Mouse (Mus musculus): ENCODE results near the gene Gpr150. TPM values are rescaled to one million over a fixed set of nuclear protein-coding genes. Genes with fewer than 3 reads are reported as not detected.

The Gpr150 gene
- polyA plus RNA-seq (2016; fragmentation: Nextera tagmentation; extraction: Ambion mirVana): 0.40 and 0.49 TPM in 2 replicates

- Histone ChIP-seq H3K9me3 (no peaks in the 10 kb centered on the region), H3K27me3 (replicated peaks; ENCODE audit: low read depth, poor library complexity, severe bottlenecking) (peaks cover 59% of the 10 kb centered on the region), H3K36me3 (replicated peaks) (no peaks in the 10 kb centered on the region), H3K4me1 (peaks cover 18% of the 10 kb centered on the region), H3K27ac (replicated peaks) (peak within 1 kb of the TSS; percentile 65), H3K4me3 (peak within 1 kb of the TSS; percentile 66)
- 11% methylated on average over 10 of the region's 10 CpGs for WGBS
- no peak for DNase-seq (ENCODE audit: low spot score)
These were observed at the start of gene Gpr150 for GRCm38 (mm10) chr13:76056896-76057266. Gpr150 (minus strand) TSS chr13:76056996.

GRCm38 (mm10) chr13:76101989-76102388 is 45.2 kb upstream of the Gpr150 start:
- H3K27me3 ChIP-seq (replicated peaks; ENCODE audit: low read depth, poor library complexity, severe bottlenecking): no peaks in the 10 kb centered on the region
- no peak overlapping the region for H3K27ac ChIP-seq (replicated peaks)
- H3K36me3 ChIP-seq (replicated peaks): peaks cover 28% of the 10 kb centered on the region
- H3K9me3 ChIP-seq: no peaks in the 10 kb centered on the region
- H3K4me1 ChIP-seq: peaks cover 8% of the 10 kb centered on the region; the same call in 1 of the 2 replicates
- H3K4me3 ChIP-seq: no peak overlapping the region
- DNase-seq (ENCODE audit: low spot score): no peak
- WGBS: 96% methylated on average over 2 of the region's 2 CpGs

DNA sequence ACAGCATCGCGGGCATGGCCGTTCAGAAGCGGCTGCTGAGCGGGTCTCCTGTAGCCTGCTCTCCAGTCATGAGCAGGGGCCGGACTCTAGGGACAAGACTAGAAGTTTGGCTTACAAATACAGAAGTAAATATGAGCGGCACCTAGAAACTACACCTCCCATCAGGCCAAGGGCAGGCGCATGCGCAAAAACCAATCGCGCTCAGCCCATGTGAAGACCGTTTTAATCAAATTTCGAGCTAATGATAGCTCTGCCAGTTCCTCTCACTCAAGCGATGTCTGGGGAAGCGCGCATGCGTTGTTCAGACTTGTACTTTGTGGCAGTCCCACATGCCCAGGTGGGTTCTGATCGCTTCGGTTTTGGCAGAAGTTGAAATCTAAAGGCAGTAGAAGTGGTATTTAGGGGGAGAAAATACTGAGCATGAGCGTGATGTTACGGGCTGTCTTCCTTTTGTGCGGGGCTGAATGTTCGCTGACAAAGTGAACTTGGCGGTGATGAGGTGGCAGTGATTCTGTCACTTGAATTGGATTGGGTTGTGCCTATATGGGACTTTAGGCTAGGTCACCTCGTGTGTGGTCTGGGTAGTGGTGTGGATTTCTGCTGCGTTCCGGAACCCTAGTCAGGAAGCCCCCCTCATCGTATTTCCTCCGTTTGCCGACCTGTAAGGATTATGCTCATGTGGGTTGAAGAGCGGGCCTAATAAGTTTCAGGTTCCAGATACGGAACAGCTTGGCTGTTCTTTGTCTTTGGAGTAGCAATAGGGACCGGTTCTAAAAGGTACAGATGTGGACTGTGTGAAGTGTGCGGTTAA is 41.9 kb upstream of the Gpr150 start, which contains the start of the genes Arsk and Ttc37:
Gene Arsk (minus strand): TSS at position 168 of the 811 bp plus-strand sequence.
Gene Ttc37 (plus strand): TSS at position 242 of the 811 bp plus-strand sequence.
- under 1% methylated on average over 34 of the region's 34 CpGs for WGBS
- Histone ChIP-seq H3K36me3 (replicated peaks) (peaks cover 25% of the 10 kb centered on the region), H3K4me1 (peaks cover 8% of the 10 kb centered on the region; the same call in 1 of the 2 replicates), H3K27ac (replicated peaks) (peak within 1 kb of the TSS; percentile 88), H3K4me3 (peak within 1 kb of the TSS; percentile 84), H3K27me3 (replicated peaks; ENCODE audit: low read depth, poor library complexity, severe bottlenecking) (no peaks in the 10 kb centered on the region), H3K9me3 (no peaks in the 10 kb centered on the region)
- DNase-seq (ENCODE audit: low spot score): peak; percentile 95

GRCm38 (mm10) chr13:76098116-76098492 is 41.3 kb upstream of the Gpr150 start:
- Histone ChIP-seq H3K9me3 (no peaks in the 10 kb centered on the region), H3K4me1 (peaks cover 8% of the 10 kb centered on the region; the same call in 1 of the 2 replicates), H3K4me3 (peak overlapping the region; percentile 84), H3K27ac (replicated peaks) (peak overlapping the region; percentile 88), H3K27me3 (replicated peaks; ENCODE audit: low read depth, poor library complexity, severe bottlenecking) (no peaks in the 10 kb centered on the region), H3K36me3 (replicated peaks) (peaks cover 21% of the 10 kb centered on the region)
- WGBS: 4% methylated on average over 16 of the region's 16 CpGs
- no peak for DNase-seq (ENCODE audit: low spot score)

DNA sequence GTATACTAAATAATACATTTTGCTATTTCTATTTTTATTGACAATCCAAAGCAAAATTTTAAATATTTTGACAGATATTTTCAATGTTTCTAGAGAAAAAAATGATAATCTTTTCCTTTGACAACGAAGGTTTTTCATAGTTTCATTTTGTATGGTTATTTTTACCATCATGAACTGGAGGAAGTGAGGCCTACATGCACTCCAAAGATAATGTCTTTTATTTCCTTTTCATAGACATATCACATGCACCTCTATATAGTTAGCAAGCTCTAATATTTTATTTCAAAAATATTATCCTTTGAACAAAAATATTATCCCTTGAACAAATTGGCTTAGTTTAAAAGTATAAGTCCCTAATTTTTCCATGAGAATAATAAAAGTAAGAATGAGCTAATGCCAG is 17.5 kb upstream of the Gpr150 start:
- H3K9me3 ChIP-seq: no peaks in the 10 kb centered on the region
- no peaks in the 10 kb centered on the region for H3K4me1 ChIP-seq
- DNase-seq (ENCODE audit: low spot score): no peak
- no peaks in the 10 kb centered on the region for H3K36me3 ChIP-seq (replicated peaks)
- no peak overlapping the region for H3K4me3 ChIP-seq
- WGBS: 90% methylated on average over 1 of the region's 1 CpGs
- H3K27me3 ChIP-seq (replicated peaks; ENCODE audit: low read depth, poor library complexity, severe bottlenecking): no peaks in the 10 kb centered on the region
- H3K27ac ChIP-seq (replicated peaks): no peak overlapping the region

DNA sequence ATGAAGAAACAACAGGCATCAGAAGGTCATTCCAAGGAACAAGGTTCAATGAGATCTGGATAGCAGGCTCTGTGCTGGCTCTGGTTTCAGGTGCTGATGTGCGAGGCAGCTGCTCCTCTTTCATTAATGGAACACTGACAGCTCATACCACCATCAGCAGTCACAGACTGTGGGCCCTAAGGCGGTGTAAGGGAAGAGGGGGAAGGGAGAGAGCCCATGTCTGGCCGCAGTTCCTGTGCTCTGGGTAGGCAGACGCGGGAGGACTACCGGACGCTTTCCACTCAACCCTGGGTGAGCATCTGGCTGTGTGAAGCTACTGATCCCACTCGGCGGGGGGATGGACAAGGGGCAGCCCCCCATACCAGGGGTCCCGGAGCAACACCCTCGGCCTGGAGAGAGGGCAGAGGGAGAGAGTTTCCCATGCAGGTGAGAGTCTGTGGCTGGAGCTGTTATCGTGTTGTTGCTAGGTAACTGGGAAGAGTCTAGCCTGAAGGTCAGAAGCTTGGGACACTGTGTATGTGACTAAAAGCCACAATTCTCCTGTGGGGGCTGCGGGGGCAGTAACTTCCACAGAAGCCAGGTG is 7.7 kb upstream of the Gpr150 start:
- H3K27me3 ChIP-seq (replicated peaks; ENCODE audit: low read depth, poor library complexity, severe bottlenecking): no peaks in the 10 kb centered on the region
- H3K4me3 ChIP-seq: no peak overlapping the region
- 77% methylated on average over 13 of the region's 13 CpGs for WGBS
- DNase-seq (ENCODE audit: low spot score): peak; percentile 41
- peaks cover 9% of the 10 kb centered on the region for H3K4me1 ChIP-seq
- peaks cover 24% of the 10 kb centered on the region for H3K36me3 ChIP-seq (replicated peaks)
- H3K9me3 ChIP-seq: no peaks in the 10 kb centered on the region
- H3K27ac ChIP-seq (replicated peaks): no peak overlapping the region

- Histone ChIP-seq H3K4me1 (peaks cover 9% of the 10 kb centered on the region), H3K36me3 (replicated peaks) (peaks cover 24% of the 10 kb centered on the region), H3K27me3 (replicated peaks; ENCODE audit: low read depth, poor library complexity, severe bottlenecking) (0 out of 2 replicates have a peak, but pooled peaks cover 4% of the 10 kb centered on the region), H3K9me3 (no peaks in the 10 kb centered on the region), H3K27ac (replicated peaks) (no peak overlapping the region), H3K4me3 (no peak overlapping the region)
- no peak for DNase-seq (ENCODE audit: low spot score)
- 89% methylated on average over 4 of the region's 4 CpGs for WGBS
These were observed 6.8 kb upstream of the Gpr150 start for GRCm38 (mm10) chr13:76063548-76063947.

DNA sequence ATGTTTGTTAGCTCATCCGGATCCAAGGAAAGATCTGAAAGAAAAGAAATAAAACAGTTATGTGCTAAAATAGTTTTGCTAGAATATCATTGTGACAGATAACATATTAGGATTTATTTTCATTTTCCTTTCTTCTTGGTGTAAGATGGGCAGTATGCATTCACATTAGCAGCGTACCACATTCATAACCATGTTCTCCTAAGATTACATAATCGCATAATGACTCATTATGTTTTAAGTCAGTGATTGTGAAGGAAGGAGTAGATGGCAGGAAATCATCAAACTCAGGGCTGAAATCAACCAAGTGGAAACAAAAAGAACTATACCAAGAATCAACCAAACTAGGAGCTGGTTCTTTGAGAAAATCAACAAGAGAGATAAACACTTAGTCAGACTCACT is 5.8 kb upstream of the Gpr150 start:
- Histone ChIP-seq H3K4me1 (peaks cover 9% of the 10 kb centered on the region), H3K4me3 (no peak overlapping the region), H3K27me3 (replicated peaks; ENCODE audit: low read depth, poor library complexity, severe bottlenecking) (peaks cover 13% of the 10 kb centered on the region), H3K36me3 (replicated peaks) (peaks cover 24% of the 10 kb centered on the region), H3K27ac (replicated peaks) (no peak overlapping the region), H3K9me3 (no peaks in the 10 kb centered on the region)
- no peak for DNase-seq (ENCODE audit: low spot score)
- WGBS: 95% methylated on average over 3 of the region's 3 CpGs

DNA sequence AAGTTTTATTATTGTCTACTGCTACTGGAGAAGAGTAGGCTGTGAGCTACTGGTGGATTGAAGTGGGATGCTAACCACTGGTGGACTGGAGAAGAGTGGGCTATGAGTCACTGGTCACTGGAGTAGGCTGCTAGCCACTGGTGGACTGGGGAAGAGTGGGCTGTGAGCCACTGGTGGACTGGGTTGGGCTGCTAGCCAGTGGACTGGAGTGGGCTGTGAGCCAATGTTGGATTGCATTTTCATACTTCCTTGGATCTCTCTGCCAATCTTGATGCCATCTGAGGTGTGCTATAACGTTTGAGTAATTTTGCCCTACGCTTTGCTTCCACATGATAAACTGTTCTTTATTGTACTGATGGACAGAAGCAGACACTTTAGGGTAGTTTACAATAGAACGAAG is 5.3 kb upstream of the Gpr150 start:
- Histone ChIP-seq H3K4me1 (peaks cover 9% of the 10 kb centered on the region), H3K27me3 (replicated peaks; ENCODE audit: low read depth, poor library complexity, severe bottlenecking) (peaks cover 17% of the 10 kb centered on the region), H3K4me3 (no peak overlapping the region), H3K27ac (replicated peaks) (no peak overlapping the region), H3K36me3 (replicated peaks) (peaks cover 24% of the 10 kb centered on the region), H3K9me3 (no peaks in the 10 kb centered on the region)
- no peak for DNase-seq (ENCODE audit: low spot score)
- WGBS: 86% methylated on average over 3 of the region's 3 CpGs

GRCm38 (mm10) chr13:76059591-76059990 is 2.8 kb upstream of the Gpr150 start:
- Histone ChIP-seq H3K4me1 (peaks cover 23% of the 10 kb centered on the region), H3K9me3 (no peaks in the 10 kb centered on the region), H3K27ac (replicated peaks) (no peak overlapping the region), H3K36me3 (replicated peaks) (peaks cover 9% of the 10 kb centered on the region), H3K27me3 (replicated peaks; ENCODE audit: low read depth, poor library complexity, severe bottlenecking) (peaks cover 43% of the 10 kb centered on the region), H3K4me3 (no peak overlapping the region)
- WGBS: 91% methylated on average over 4 of the region's 4 CpGs
- no peak for DNase-seq (ENCODE audit: low spot score)

DNA sequence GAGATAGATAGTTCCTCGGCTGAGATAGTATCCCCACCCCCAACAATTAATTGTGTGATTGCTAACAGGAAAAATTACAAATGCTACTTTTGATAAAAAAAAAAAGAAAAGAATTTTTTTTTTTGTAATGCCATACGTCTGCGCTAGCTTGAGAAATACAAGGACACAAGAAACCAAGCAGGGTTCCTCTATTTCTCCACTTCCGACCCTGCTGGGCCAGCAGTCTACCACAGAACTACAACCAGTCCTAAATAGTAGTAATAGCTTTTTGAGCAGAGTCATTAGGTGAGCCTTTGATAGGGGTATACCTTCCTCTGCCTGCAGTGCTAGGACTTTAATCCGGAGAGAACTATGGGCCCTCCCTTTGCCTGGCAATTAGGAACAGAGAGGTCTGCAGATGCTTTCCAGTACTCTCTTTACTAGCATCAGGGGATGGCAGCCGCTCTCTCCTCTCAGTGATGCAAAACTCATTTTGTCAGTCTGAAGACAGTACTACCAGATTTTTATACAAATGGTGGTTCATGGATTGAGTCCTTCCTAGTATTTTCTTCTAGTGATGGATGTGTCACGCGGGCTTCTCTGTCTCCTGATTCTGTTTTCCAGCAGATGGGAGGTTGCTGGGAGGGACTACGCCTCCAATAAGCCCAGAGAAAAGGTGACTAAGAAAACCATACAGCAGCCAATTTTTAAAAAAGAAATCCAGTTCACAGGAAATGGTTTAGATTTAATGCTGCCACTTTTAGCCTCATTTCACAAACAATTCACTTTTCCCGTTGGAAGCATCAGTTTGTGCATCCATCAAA is 672 bp upstream of the Gpr150 start:
- H3K4me1 ChIP-seq: peaks cover 18% of the 10 kb centered on the region
- H3K9me3 ChIP-seq: no peaks in the 10 kb centered on the region
- no peak overlapping the region; the same call in 1 of the 2 replicates for H3K4me3 ChIP-seq
- no peak overlapping the region for H3K27ac ChIP-seq (replicated peaks)
- 71% methylated on average over 10 of the region's 10 CpGs for WGBS
- peak; percentile 10 for DNase-seq (ENCODE audit: low spot score)
- peaks cover 59% of the 10 kb centered on the region for H3K27me3 ChIP-seq (replicated peaks; ENCODE audit: low read depth, poor library complexity, severe bottlenecking)
- peaks cover 5% of the 10 kb centered on the region for H3K36me3 ChIP-seq (replicated peaks)

- Histone ChIP-seq H3K4me3 (peak overlapping the region; percentile 66), H3K27ac (replicated peaks) (peak overlapping the region; percentile 65; the same call in 1 of the 2 replicates), H3K9me3 (no peaks in the 10 kb centered on the region), H3K4me1 (peaks cover 18% of the 10 kb centered on the region), H3K36me3 (replicated peaks) (no peaks in the 10 kb centered on the region), H3K27me3 (replicated peaks; ENCODE audit: low read depth, poor library complexity, severe bottlenecking) (peaks cover 59% of the 10 kb centered on the region)
- under 1% methylated on average over 34 of the region's 34 CpGs for WGBS
- DNase-seq (ENCODE audit: low spot score): peak; percentile 85
These were observed 503 bp downstream of the Gpr150 start for GRCm38 (mm10) chr13:76056261-76056724.

All from embryonic facial prominence, embryonic 10.5 days (tissue).